Mouse (Mus musculus): ENCODE data around the gene Sema3d.

Gene Sema3d

GRCm38 (mm10) chr5:12634227-12634980, 251.2 kb downstream of the Sema3d start:
- no peak for DNase-seq (ENCODE audit: low spot score in 2 of 2)

GRCm38 (mm10) chr5:12637763-12638468, 254.7 kb downstream of the Sema3d start:
- DNase-seq (ENCODE audit: low spot score in 2 of 2) = no peak

Data from right cerebral cortex, postnatal 36 days (tissue).